Mouse (Mus musculus) liver, embryonic 14.5 days (tissue): ENCODE results near the gene Map4k5. TPM values are rescaled to one million over a fixed set of nuclear protein-coding genes. Genes with fewer than 3 reads are reported as not detected.
A peak's percentile ranks its signal among the peaks of the same experiment; 100 is the strongest.

ENCODE experiments used
- ATAC-seq: fragments of 200-750 bp; cut with Nextera tagmentation; 2 replicates; pipeline ENCODE4 v1.8.0; 2017; ENCODE audit warnings: moderate number of reproducible peaks, mild to moderate bottlenecking, moderate library complexity; ENCODE audit not compliant: insufficient read depth
- DNase-seq, 3 experiments: peaks; one replicate each; pipeline ENCODE4 v3.0.0-alpha.2; 2012 to 2013; ENCODE audit warnings: low read depth in 3 of 3, low spot score in 3 of 3
- H3K27ac ChIP-seq: fragments of 300-500 bp; sonication (generic); 2 replicates; pipeline ENCODE4 v1.5.1; 2014; ENCODE audit warnings: moderate library complexity, mild to moderate bottlenecking, control low read depth, inconsistent platforms
- H3K27me3 ChIP-seq: fragments of 300-500 bp; sonication (generic); 2 replicates; pipeline ENCODE4 v1.6.1; 2014; ENCODE audit warnings: mild to moderate bottlenecking, low read length, moderate library complexity; ENCODE audit not compliant: control insufficient read depth, insufficient read depth
- H3K36me3 ChIP-seq: fragments of 300-500 bp; sonication (generic); replicated peaks from 2 replicates; pipeline ENCODE4 v1.6.1; 2014; ENCODE audit warnings: low read depth; ENCODE audit not compliant: control insufficient read depth, insufficient read depth
- H3K4me1 ChIP-seq, 2 experiments: fragments of 200-500 bp in 1 of 2; fragments of 300-500 bp in 1 of 2; sonication (generic) in 1 of 2; replicated peaks; 2 replicates each; pipeline ENCODE4 v1.6.1; 2012 to 2014; ENCODE audit warnings: antibody characterized with exemption in 1 of 2, inconsistent platforms in 1 of 2, low read length in 1 of 2; ENCODE audit not compliant: control insufficient read depth in 2 of 2, insufficient read depth in 2 of 2
- H3K4me2 ChIP-seq: fragments of 300-500 bp; sonication (generic); 2 replicates; pipeline ENCODE4 v1.6.1; 2014; ENCODE audit warnings: low read depth, mild to moderate bottlenecking, control low read depth, moderate library complexity
- H3K4me3 ChIP-seq, 2 experiments: fragments of 200-500 bp in 1 of 2; fragments of 300-500 bp in 1 of 2; sonication (generic) in 1 of 2; 2 replicates each; pipeline ENCODE4 v1.5.1; 2012 to 2014; ENCODE audit warnings: low read depth in 2 of 2, low read length in 2 of 2, mild to moderate bottlenecking in 2 of 2, control low read depth in 1 of 2, inconsistent platforms in 1 of 2, moderate library complexity in 1 of 2; ENCODE audit not compliant: insufficient read depth in 1 of 2
- H3K9ac ChIP-seq: fragments of 300-500 bp; sonication (generic); replicated peaks from 2 replicates; pipeline ENCODE4 v1.6.1; 2014; ENCODE audit warnings: mild to moderate bottlenecking, control low read depth, moderate library complexity
- H3K9me3 ChIP-seq: fragments of 300-500 bp; sonication (generic); 2 replicates; pipeline ENCODE4 v1.6.1; 2016; ENCODE audit warnings: low read length, mixed read lengths; ENCODE audit not compliant: control insufficient read depth
- CTCF ChIP-seq: IDR thresholded peaks from 2 replicates; pipeline ENCODE4 v1.5.1; 2016; ENCODE audit warnings: antibody characterized with exemption, low read depth, control low read depth
- EP300 ChIP-seq: IDR thresholded peaks from 2 replicates; pipeline ENCODE4 v1.6.1; 2016; ENCODE audit warnings: antibody characterized with exemption, low read depth
- WGBS: fragments of 180-500 bp; shearing (Covaris S2); extraction: QIAGEN DNeasy Blood & Tissue Kit; methylation state at CpG from one replicate; pipeline ENCODE4 v1.1.7; 2014; ENCODE audit not compliant: insufficient replicate concordance; 5-methylcytosine and 5-hydroxymethylcytosine counted together
- polyA plus RNA-seq, 2 experiments: library from polyadenylated mRNA; depleted of rRNA in 1 of 2; stranded (reverse) in 1 of 2; unstranded in 1 of 2; fragments of >200 nt; fragmentation: Nextera tagmentation in 1 of 2; extraction: Ambion mirVana in 1 of 2; gene quantifications; 2 replicates each; pipeline versions ENCODE4 v1.2.1 to v1.2.3; 2012 to 2014

Gene Map4k5
- polyA plus RNA-seq, 2 experiments = 13.6 to 26.9 TPM

GRCm38 (mm10) chr12:69807399-69807985 lies 85.5 kb downstream of the Map4k5 start:
- Histone ChIP-seq H3K4me2 (no peak overlapping the region), H3K9ac (no peak overlapping the region), H3K4me1 (no peaks in the 10 kb centered on the region; a peak in 2 of 4 replicates), H3K27me3 (no peaks in the 10 kb centered on the region), H3K4me3 (no peak overlapping the region), H3K27ac (no peak overlapping the region), H3K36me3 (peaks cover 58% of the 10 kb centered on the region), H3K9me3 (no peaks in the 10 kb centered on the region)
- TF ChIP-seq EP300 (no peak), CTCF (no peak)
- 79% methylated on average over 11 of the region's 11 CpGs for WGBS
- DNase-seq (no peak), ATAC-seq (no peak)

- TF ChIP-seq CTCF (no peak), EP300 (no peak)
- Histone ChIP-seq H3K27me3 (no peaks in the 10 kb centered on the region), H3K9ac (no peak overlapping the region), H3K4me3 (no peak overlapping the region), H3K4me1 (no peaks in the 10 kb centered on the region; a peak in 2 of 4 replicates), H3K27ac (peak overlapping the region; percentile 6; the same call in 1 of the 2 replicates), H3K4me2 (no peak overlapping the region), H3K36me3 (peaks cover 50% of the 10 kb centered on the region), H3K9me3 (no peaks in the 10 kb centered on the region)
- ATAC-seq (no peak), DNase-seq (no peak)
- WGBS = 84% methylated on average over 6 of the region's 6 CpGs
These were observed 87.9 kb downstream of the Map4k5 start for GRCm38 (mm10) chr12:69805148-69805547.

GRCm38 (mm10) chr12:69804393-69805070 lies 88.5 kb downstream of the Map4k5 start:
- 86% methylated on average over 10 of the region's 10 CpGs for WGBS
- Histone ChIP-seq H3K9me3 (no peaks in the 10 kb centered on the region), H3K4me3 (no peak overlapping the region), H3K9ac (no peak overlapping the region), H3K4me1 (no peaks in the 10 kb centered on the region; a peak in 2 of 4 replicates), H3K4me2 (no peak overlapping the region), H3K27me3 (no peaks in the 10 kb centered on the region), H3K36me3 (peaks cover 46% of the 10 kb centered on the region), H3K27ac (peak overlapping the region; percentile 6; the same call in 1 of the 2 replicates)
- peak; percentile 60 for TF ChIP-seq EP300
- no peak for TF ChIP-seq CTCF
- ATAC-seq (no peak), DNase-seq (no peak)

- Histone ChIP-seq H3K27me3 (no peaks in the 10 kb centered on the region), H3K4me3 (no peak overlapping the region), H3K9me3 (no peaks in the 10 kb centered on the region), H3K36me3 (peaks cover 38% of the 10 kb centered on the region), H3K9ac (no peak overlapping the region), H3K4me1 (no peaks in the 10 kb centered on the region; a peak in 2 of 4 replicates), H3K4me2 (no peak overlapping the region), H3K27ac (no peak overlapping the region)
- TF ChIP-seq CTCF (no peak), EP300 (no peak)
- no peak for ATAC-seq
- DNase-seq = no peak
- WGBS = 81% methylated on average over 6 of the region's 6 CpGs
These were observed 89.8 kb downstream of the Map4k5 start for GRCm38 (mm10) chr12:69803196-69803595.

- no peaks in the 10 kb centered on the region for H3K9me3 ChIP-seq
- H3K4me1 ChIP-seq = no peaks in the 10 kb centered on the region; a peak in 2 of 4 replicates
- TF ChIP-seq EP300 (no peak), CTCF (no peak)
- no peaks in the 10 kb centered on the region for H3K27me3 ChIP-seq
- no peak for DNase-seq
- peaks cover 14% of the 10 kb centered on the region for H3K36me3 ChIP-seq
- H3K4me2 ChIP-seq = no peak overlapping the region
- ATAC-seq = no peak
- H3K4me3 ChIP-seq = no peak overlapping the region
- no peak overlapping the region for H3K9ac ChIP-seq
- no peak overlapping the region for H3K27ac ChIP-seq
- 86% methylated on average over 4 of the region's 4 CpGs for WGBS
These were observed 92.4 kb downstream of the Map4k5 start for GRCm38 (mm10) chr12:69800586-69800985.
